Mouse (Mus musculus) liver, adult 2 months (tissue): Measurements from ENCODE around the gene Polr3a. TPM values are rescaled to one million over a fixed set of nuclear protein-coding genes. Genes with fewer than 3 reads are reported as not detected.
A peak's percentile ranks its signal among the peaks of the same experiment; 100 is the strongest.
"Not testable (repeated sequence)": the region's sequence is repeated elsewhere in the genome, so short reads cannot be mapped to it uniquely, and the experiment has no call there.

Experiments
- DNase-seq: peaks from one replicate; pipeline ENCODE4 v3.0.0-alpha.2; 2011; ENCODE audit warnings: low read depth, low spot score; ENCODE audit errors: extremely low read depth
- H3K27ac ChIP-seq: fragments of 200-500 bp; replicated peaks from 2 replicates; pipeline ENCODE4 v1.5.1; 2012; ENCODE audit warnings: low read depth, mild to moderate bottlenecking, control low read depth, inconsistent platforms, low read length; ENCODE audit not compliant: insufficient read depth
- H3K27me3 ChIP-seq: fragments of 200-500 bp; 2 replicates; pipeline ENCODE4 v1.6.1; 2012; ENCODE audit warnings: mild to moderate bottlenecking, moderate library complexity, low read length, inconsistent platforms; ENCODE audit not compliant: control insufficient read depth, insufficient read depth
- H3K36me3 ChIP-seq: fragments of 200-500 bp; 2 replicates; pipeline ENCODE4 v1.6.1; 2012; ENCODE audit warnings: low read length, inconsistent platforms; ENCODE audit not compliant: control insufficient read depth, insufficient read depth
- H3K4me1 ChIP-seq: fragments of 200-500 bp; 2 replicates; pipeline ENCODE4 v1.6.1; 2011; ENCODE audit warnings: low read length; ENCODE audit not compliant: control insufficient read depth, insufficient read depth
- H3K4me3 ChIP-seq: fragments of 200-500 bp; 2 replicates; pipeline ENCODE4 v1.5.1; 2011; ENCODE audit warnings: low read depth, mild to moderate bottlenecking, control low read depth, low read length, moderate library complexity; ENCODE audit not compliant: insufficient read depth
- H3K79me2 ChIP-seq: fragments of 200-500 bp; 2 replicates; pipeline ENCODE4 v1.6.1; 2012; ENCODE audit warnings: inconsistent platforms, mild to moderate bottlenecking, low read length, moderate library complexity; ENCODE audit not compliant: control insufficient read depth, insufficient read depth
- H3K9ac ChIP-seq: fragments of 200-500 bp; 2 replicates; pipeline ENCODE4 v1.6.1; 2012; ENCODE audit warnings: low read depth, mild to moderate bottlenecking, control low read depth, inconsistent platforms, low read length
- CTCF ChIP-seq: fragments of 200-500 bp; IDR thresholded peaks from 2 replicates; pipeline ENCODE4 v1.5.1; 2011; ENCODE audit warnings: low read depth, low read length, control low read depth
- POLR2A ChIP-seq: fragments of 200-500 bp; IDR thresholded peaks from 2 replicates; pipeline ENCODE4 v1.6.1; 2011; ENCODE audit warnings: low read length, control low read depth; ENCODE audit not compliant: insufficient read depth; ENCODE audit errors: extremely low read depth
- WGBS: fragments of 180-500 bp; shearing (Covaris S2); methylation state at CpG from one replicate; pipeline ENCODE4 v1.1.7; 2018; 5-methylcytosine and 5-hydroxymethylcytosine counted together
- polyA plus RNA-seq: library from polyadenylated mRNA; depleted of rRNA; stranded (reverse); fragments of >200 nt; gene quantifications from 2 replicates; pipeline ENCODE4 v1.2.3, GENCODE M21; 2012; rRNA removed
- total RNA-seq: library from RNA; depleted of rRNA; stranded (reverse); fragments of >200 nt; gene quantifications from 2 replicates; pipeline ENCODE4 v1.2.3, GENCODE M21; 2014; rRNA removed

Polr3a gene
- total and polyA plus RNA-seq, 2 experiments, result 5.1 to 10.1 TPM

DNA sequence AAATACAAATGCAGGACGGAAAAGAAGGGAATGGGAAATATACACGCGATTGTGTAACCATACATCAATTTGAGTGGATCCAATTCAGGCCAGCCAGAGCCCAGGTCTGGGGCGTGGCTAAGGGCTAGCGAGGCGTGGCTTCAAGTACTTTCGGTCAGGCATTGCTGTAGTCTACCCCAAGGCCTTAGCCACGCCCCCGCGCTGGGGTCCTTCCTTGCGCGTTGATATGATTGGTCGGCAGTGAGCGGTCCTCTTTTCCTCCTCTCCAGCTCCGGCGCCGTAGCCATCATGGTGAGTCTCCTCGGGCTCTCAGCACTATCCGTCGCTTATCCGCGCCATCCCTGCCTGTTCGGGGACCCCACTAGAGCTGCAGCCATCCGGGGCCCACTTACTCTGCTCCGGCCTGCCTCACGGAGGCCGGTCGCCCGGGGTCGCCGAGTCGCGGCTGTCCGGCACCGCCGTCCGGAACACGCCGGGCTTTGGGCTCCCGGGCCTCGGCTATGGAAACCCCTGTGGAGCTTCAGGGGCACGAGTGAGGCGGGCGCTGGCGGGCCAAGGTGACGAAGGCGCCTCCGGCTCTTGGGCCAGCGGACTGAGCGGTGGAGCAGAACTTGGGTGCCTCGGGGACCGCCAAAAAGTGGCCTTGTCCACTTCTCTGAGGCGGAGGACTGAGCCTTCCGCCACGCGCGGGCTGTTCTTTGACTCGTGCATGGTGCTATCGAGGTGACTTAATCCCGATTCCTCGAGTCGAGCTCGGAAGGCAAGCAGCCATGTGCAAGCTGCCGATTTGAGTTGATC is 3.8 kb upstream of the Polr3a start:
- Histone ChIP-seq H3K4me1 (peaks cover 11% of the 10 kb centered on the region), H3K27me3 (no peaks in the 10 kb centered on the region), H3K27ac (peak overlapping the region; percentile 57), H3K36me3 (peaks cover 33% of the 10 kb centered on the region), H3K9ac (peak overlapping the region; percentile 82), H3K4me3 (peak overlapping the region; percentile 80), H3K79me2 (peaks cover 4% of the 10 kb centered on the region; the same call in 1 of the 2 replicates)
- TF ChIP-seq POLR2A, result peak; percentile 93
- TF ChIP-seq CTCF, result no peak
- under 1% methylated on average over 64 of the region's 64 CpGs for WGBS
- peak; percentile 89 for DNase-seq

DNA sequence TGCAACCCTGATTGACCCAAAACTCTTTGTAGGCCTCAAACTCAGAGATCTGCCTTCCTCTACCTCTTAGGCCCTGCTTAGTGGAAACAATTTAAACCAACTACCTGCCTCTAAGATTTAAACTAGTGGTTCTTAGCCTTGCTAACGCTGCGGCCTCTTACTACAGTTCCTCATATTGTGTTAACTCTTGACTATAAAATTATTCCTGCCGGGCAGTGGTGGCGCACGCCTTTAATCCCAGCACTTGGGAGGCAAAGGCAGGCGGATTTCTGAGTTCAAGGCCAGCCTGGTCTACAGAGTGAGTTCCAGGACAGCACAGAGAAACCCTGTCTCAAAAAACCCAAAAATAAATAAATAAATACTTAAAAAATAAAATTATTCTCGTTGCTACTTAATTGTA is 2.9 kb upstream of the Polr3a start:
- not testable (repeated sequence) for H3K27ac ChIP-seq, H3K4me3 ChIP-seq, H3K79me2 ChIP-seq, DNase-seq, H3K9ac ChIP-seq, H3K27me3 ChIP-seq
- Histone ChIP-seq H3K4me1 (peaks cover 15% of the 10 kb centered on the region), H3K36me3 (peaks cover 26% of the 10 kb centered on the region)
- 93% methylated on average over 7 of the region's 7 CpGs for WGBS

DNA sequence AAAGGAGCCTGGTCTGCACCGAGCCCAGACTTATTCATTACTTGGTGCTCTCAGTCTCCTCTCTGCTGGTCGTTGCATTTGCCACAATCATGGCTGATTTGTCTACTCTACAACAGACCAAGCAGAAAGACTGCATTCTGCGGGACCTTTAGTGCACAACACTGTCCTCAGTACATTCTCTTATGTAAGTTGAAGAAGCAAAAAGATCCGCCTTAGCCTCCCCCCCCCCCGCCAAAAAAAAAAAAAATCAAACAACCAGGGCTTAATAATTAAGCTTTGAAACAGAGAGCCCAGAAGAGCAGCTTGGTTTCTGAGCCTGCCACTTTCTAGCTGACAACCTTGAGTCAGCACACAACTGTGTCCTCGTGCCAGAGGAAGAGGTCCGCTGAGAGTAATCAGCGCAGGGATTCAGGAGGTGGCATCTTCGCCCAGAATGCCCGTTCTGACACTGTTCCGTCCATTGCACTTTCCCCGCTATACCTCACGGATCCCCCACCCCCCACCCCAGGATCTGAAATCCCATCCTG is 554 bp downstream of the Polr3a start:
- peak; percentile 88 for DNase-seq
- peak overlapping the region; percentile 97 for H3K27ac ChIP-seq
- H3K4me1 ChIP-seq, result peaks cover 10% of the 10 kb centered on the region
- H3K27me3 ChIP-seq, result no peaks in the 10 kb centered on the region
- no peak for TF ChIP-seq POLR2A
- no peak for TF ChIP-seq CTCF
- peak overlapping the region; percentile 86 for H3K9ac ChIP-seq
- H3K79me2 ChIP-seq, result 0 out of 2 replicates have a peak, but pooled peaks cover 8% of the 10 kb centered on the region
- H3K36me3 ChIP-seq, result peaks cover 28% of the 10 kb centered on the region
- peak overlapping the region; percentile 94 for H3K4me3 ChIP-seq
- WGBS, result 2% methylated on average over 13 of the region's 13 CpGs

- Histone ChIP-seq H3K27ac (no peak overlapping the region), H3K27me3 (no peaks in the 10 kb centered on the region), H3K36me3 (peaks cover 75% of the 10 kb centered on the region), H3K9ac (no peak overlapping the region), H3K4me3 (no peak overlapping the region), H3K79me2 (no peaks in the 10 kb centered on the region), H3K4me1 (no peaks in the 10 kb centered on the region)
- WGBS, result 70% methylated on average over 6 of the region's 6 CpGs
- no peak for TF ChIP-seq POLR2A
- DNase-seq, result no peak
Measured at GRCm38 (mm10) chr14:24468806-24469205, 18.1 kb downstream of the Polr3a start.

DNA sequence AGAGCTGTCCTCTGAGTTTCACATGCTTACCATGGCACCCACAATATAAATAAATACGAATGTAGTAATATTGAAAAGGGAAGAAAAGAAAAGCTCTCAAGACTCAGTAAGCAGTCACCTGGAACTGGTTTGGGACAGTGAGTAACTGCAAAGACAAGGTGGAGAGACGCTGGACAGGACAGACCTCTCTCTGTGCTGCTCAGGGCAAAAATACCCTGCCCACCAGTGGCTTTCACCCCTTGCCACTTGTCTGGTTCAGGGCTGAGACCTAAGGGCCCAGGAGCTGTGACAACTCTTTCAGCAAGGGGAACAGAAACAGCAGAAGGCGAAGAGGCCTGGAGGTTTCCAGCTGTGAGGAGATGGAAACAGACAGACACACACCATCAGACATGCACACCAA is 28.7 kb downstream of the Polr3a start:
- Histone ChIP-seq H3K9ac (no peak overlapping the region), H3K27ac (no peak overlapping the region), H3K79me2 (no peaks in the 10 kb centered on the region), H3K4me3 (no peak overlapping the region), H3K4me1 (no peaks in the 10 kb centered on the region), H3K36me3 (peaks cover 67% of the 10 kb centered on the region), H3K27me3 (no peaks in the 10 kb centered on the region)
- DNase-seq, result no peak
- TF ChIP-seq CTCF, result no peak
- 84% methylated on average over 3 of the region's 3 CpGs for WGBS

DNA sequence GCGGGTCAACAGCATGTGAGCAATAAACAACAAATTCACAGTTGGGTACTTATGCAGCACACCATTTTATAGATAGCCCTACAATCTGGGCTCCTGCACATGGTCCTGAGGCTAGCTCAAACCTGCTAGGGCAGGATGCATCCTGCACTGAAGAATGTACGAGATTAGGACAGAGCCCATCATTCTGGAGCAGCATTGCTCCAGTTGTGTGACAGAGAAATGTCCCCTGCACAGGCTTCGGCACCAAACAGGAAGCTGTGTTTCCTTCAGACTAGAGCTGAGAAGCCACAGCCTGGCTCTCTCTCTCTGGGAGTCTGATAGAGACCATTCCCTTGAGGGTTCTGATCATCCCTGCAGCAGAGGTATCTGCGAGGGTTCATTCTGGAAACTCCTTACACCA is 43.3 kb downstream of the Polr3a start:
- H3K27ac ChIP-seq, H3K9ac ChIP-seq, H3K27me3 ChIP-seq, H3K4me1 ChIP-seq, H3K4me3 ChIP-seq, H3K79me2 ChIP-seq, DNase-seq: not testable (repeated sequence)
- WGBS, result 80% methylated on average over 4 of the region's 4 CpGs
- H3K36me3 ChIP-seq, result peaks cover 14% of the 10 kb centered on the region

Other genes with a start within 250 kb of the Polr3a start
- gene Dlg5, start 241.1 kb downstream of the Polr3a start, total RNA-seq, result 1.3 and 2.4 TPM in 2 replicates
- gene Dlg5, start 241.1 kb downstream of the Polr3a start, polyA plus RNA-seq, result 2.9 and 4.0 TPM in 2 replicates
- gene E330034G19Rik, start 193.8 kb downstream of the Polr3a start, total RNA-seq, result not detected in 2 replicates
- not detected in 2 replicates for gene E330034G19Rik, start 193.8 kb downstream of the Polr3a start, polyA plus RNA-seq
- 876 and 959 TPM in 2 replicates for gene Rps24, start 67 bp upstream of the Polr3a start, total RNA-seq
- gene Rps24, start 67 bp upstream of the Polr3a start, polyA plus RNA-seq, result 184 and 206 TPM in 2 replicates